Mouse (Mus musculus): Measurements from ENCODE around the gene Map1s.

The Map1s gene

DNA sequence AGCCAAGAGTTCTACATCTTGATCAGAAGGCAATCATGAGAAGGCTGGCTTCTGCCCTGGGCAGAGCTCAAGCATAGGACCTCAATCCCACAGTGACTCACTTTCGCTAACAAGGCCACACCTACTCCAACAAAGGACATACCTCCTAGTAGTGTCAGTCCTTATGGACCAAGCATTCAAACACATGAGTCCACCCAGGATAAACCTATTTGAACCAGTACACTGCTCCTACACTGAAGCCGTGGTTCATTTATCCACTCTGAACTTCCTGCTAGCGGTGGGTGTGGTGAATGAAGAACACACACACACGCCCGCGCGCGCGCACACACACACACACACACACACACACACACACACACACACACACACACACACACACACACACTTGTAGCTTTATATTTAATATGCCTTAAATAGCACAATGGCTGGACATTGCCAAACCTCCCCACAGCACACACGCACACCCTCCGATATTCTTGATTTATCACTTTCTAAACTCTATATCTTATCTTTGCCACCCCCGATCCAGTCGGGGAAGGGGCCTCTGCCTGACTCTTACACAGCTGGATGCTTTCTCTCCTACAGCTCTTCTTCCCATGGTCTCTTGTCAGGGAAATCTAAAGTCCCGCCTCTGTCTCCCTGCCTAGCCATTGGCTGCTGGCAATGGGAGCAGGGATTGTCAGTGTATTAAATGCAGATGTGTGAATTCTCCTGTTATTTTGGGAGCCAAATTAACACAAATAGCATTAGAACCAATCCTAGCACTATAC lies 55.2 kb downstream of the Map1s start:
- DNase-seq, result no peak

DNA sequence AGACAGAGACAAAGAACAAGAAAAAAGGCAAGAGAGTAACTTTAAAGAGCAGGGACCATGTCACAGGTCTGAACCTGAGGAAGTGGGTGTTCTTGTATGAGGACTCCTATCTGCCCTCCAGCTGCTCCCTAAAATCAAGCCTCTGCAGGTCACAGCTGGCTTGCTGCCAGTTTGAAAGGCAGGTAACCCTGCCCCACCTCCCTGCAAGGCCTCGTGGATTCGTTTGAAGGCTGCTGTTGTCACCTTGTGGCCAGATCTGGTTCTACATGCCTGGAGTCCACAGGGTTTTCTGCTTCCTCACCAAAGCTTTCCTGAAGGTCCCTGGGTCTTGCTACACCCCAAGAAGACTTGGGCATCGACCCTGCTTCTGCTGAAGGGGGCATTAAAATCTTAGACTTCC lies 58.4 kb downstream of the Map1s start:
- no peak for DNase-seq

DNA sequence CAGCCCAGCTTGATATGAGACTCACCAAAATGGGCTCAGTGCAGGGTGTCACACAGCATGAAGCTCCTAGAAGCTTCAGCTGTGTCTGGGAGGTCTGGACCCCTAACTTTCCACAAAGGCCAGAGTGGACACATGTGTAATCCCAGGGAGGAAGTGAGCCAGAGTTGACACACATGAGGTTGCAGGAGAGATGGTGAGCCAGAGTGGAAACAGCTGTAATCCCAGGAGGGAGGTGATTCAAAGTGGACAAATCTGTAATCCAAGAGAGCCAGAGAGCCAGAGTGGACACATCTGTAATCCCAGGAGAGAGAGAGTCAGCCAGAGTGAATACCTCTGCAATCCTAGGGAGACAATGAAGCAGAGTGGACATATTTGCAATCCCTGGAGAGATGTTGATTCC lies 59.1 kb downstream of the Map1s start:
- DNase-seq, result no peak

Data from right cerebral cortex, postnatal 4 days (tissue).